Mouse (Mus musculus): ENCODE measurements around the gene Nphp1.

DNA sequence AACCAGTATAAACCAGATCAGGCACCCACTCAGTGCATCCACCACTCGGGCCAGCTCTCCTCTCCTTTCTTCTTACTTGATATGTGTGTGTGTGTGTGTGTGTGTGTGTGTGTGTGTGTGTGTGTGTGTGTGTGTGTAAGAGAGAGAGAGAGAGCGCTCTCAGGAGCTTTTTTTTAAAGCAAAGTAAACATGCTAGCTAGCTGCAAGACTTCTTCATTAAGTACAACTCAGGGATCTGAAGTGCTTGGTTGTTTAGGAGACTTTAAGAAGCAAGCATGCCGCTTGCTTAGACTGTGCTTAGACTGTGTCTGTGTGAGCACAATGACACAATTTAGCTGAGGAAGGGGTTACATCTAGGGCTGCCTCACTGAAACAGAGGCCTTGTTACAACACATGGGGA is 46.1 kb downstream of the Nphp1 start:
- TF ChIP-seq CTCF (IDR thresholded peaks at IDR 0.05; ENCODE audit: low read depth) (no peak), EP300 (IDR thresholded peaks at IDR 0.05; ENCODE audit: low read depth) (no peak)
